Mouse (Mus musculus) Patski (cell line): ENCODE results near the gene Bcl2. TPM values are rescaled to one million over a fixed set of nuclear protein-coding genes. Genes with fewer than 3 reads are reported as not detected.

Experiments used
- ATAC-seq: fragments of 100-300 bp; one replicate; pipeline ENCODE4 v1.8.0; 2021
- CTCF ChIA-PET: fragments of 350-600 bp; sonication (Branson Sonifier 250); formaldehyde crosslinking; loops from one replicate; lab custom pipeline; 2022; ENCODE audit warnings: inconsistent platforms; lab: Charles Lee
- POLR2A ChIA-PET: fragments of 350-600 bp; sonication (Branson Sonifier 250); formaldehyde crosslinking; loops from one replicate; lab custom pipeline; 2022; ENCODE audit warnings: antibody characterized with exemption, inconsistent platforms; lab: Charles Lee
- DNase-seq: peaks from one replicate; pipeline ENCODE4 v3.0.0-alpha.2; 2011; ENCODE audit warnings: low read depth, low spot score
- H3K27me3 ChIP-seq: fragments of 371-371 bp; one replicate; pipeline ENCODE4 v1.5.1; 2021
- CTCF ChIP-seq: fragments of 100-300 bp; IDR thresholded peaks from one replicate; pipeline ENCODE4 v1.5.1; 2021
- in situ Hi-C: fragments of 300-500 bp; cut with MboI; formaldehyde crosslinking; loops from 3 replicates; pipeline ENCODE4 v1.11.1; 2018; ENCODE audit warnings: low pct_unique_long_range_greater_than_20kb, mixed read lengths
- polyA plus RNA-seq: library from polyadenylated mRNA; unstranded; gene quantifications from one replicate; pipeline ENCODE4 v1.2.3, GENCODE M21; 2021

Gene Bcl2
- polyA plus RNA-seq, 1 experiment from 2014 or later = 11.7 TPM

DNA sequence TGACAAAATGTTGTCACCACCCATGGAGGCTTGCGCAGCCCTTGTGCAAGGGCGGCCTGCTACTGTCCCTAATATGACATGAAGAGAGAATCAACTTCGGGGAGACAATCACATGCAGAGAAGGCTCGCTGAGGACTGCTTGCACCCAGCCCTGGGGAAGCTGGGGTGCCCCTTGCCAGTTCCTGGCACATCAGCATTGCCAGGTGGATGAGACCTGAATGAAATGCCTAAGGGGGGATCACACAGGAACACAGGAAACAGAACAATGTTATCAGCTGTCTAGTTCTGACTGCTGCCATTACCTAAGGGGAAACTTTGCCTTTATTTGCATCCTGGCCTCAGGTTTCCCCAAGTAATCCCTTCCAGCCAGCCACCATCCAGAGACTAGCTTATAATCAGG is 63.6 kb downstream of the Bcl2 start:
- ATAC-seq (no peak), DNase-seq (no peak)
- CTCF ChIA-PET = no interaction called here
- no peaks in the 10 kb centered on the region for H3K27me3 ChIP-seq
- POLR2A ChIA-PET = no interaction called here
- in situ Hi-C loops = no loop called here
- no peak for TF ChIP-seq CTCF

DNA sequence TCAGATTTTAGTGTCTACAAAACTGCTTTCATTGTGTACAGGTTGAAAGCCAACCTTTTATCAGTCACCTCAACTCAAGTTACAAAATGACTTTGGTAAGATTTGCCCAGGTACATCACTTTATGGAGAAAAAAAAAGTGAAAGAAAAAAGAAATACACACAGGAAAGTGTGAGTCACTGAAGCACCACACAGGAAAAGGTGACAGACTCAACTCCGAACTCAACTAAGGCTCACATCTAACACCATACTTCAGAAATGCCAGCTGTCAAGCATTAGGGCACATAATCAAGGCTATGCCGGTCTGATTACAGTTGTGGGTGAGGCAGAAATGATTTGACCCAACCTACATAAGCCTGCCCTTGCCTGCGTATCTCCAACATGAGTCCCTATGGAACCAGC is 66.7 kb downstream of the Bcl2 start:
- H3K27me3 ChIP-seq = no peaks in the 10 kb centered on the region
- in situ Hi-C loops = no loop called here
- no peak for TF ChIP-seq CTCF
- ChIA-PET POLR2A (no interaction called here), CTCF (no interaction called here)
- no peak for ATAC-seq
- DNase-seq = no peak

DNA sequence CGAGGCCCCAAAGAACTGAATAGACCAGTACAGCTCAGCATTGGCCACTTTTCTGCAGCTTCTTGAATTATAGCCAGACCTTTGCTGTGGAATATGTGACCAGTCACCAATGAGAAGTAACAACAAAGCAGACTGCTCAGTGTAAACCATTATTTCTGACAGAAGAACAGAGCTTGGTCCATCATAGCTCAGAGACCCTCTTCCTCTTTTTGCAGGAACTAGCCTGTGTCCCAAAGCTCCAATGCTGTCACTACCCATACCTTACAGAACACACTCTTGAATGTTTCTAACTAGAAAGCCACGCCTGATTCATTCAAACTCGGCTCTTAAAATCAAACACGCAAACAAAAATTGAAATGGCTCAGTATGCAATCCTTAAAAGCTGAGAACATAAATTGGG is 69.5 kb downstream of the Bcl2 start:
- ATAC-seq = no peak
- POLR2A ChIA-PET = interaction anchor here (0.9 kb wide), 1 partner anchor 12 kb away, joined by 3 read pairs; no protein-coding TSS in a partner anchor
- no peak for DNase-seq
- H3K27me3 ChIP-seq = no peaks in the 10 kb centered on the region
- in situ Hi-C loops = no loop called here
- CTCF ChIA-PET = interaction anchor here (0.8 to 2.1 kb wide), 6 partner anchors 9 to 67 kb away, joined by 3 to 7 read pairs (median 6); no protein-coding TSS in a partner anchor
- TF ChIP-seq CTCF = no peak

DNA sequence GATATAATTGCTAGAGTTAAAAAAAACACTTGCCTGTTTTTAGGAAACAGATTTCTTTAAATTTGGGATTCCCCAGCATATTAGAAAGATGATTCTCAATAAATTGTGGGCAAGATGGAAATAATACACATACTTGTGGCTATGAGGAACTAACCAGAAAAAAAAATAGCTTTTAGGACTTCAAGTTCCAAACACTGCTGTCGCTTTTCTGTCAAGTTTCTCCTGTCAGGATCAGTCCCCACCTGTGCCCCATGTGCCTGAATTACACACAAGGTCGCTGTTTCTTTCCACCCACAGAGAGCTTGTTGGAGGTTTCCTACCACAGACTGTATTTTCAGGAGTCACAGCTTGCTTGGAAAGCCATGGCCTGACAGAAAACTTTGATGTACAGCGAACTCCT is 70.5 kb downstream of the Bcl2 start:
- ATAC-seq (no peak), DNase-seq (no peak)
- no peaks in the 10 kb centered on the region for H3K27me3 ChIP-seq
- ChIA-PET POLR2A (no interaction called here), CTCF (interaction anchor here (1.1 to 2.1 kb wide), 4 partner anchors 12 to 68 kb away, joined by 3 to 7 read pairs (median 6); no protein-coding TSS in a partner anchor)
- in situ Hi-C loops = no loop called here
- no peak for TF ChIP-seq CTCF

DNA sequence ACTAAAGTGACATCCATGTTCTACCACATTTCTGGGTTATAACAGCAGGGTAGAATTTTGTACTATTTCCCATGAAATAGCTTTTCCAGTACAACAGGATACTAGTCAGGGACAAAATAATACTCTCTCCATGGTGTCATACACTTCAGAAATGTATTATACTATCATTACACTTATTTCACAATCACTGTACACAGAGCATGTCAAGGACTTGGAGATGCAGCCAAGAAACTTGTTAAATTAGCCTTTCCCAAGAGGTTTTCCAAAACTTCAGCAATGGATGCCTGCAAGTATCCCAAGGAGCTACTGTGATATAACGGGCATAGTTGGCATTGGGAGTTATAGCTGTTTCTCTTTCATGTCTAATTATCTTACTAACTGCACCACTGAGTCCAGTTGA is 73.5 kb downstream of the Bcl2 start:
- CTCF ChIA-PET = interaction anchor here (0.8 to 1.9 kb wide), 6 partner anchors 9 to 71 kb away, joined by 3 to 7 read pairs (median 6); no protein-coding TSS in a partner anchor
- no peaks in the 10 kb centered on the region for H3K27me3 ChIP-seq
- DNase-seq (no peak), ATAC-seq (no peak)
- in situ Hi-C loops = no loop called here
- TF ChIP-seq CTCF = no peak
- POLR2A ChIA-PET = interaction anchor here (1.0 kb wide), 1 partner anchor 12 kb away, joined by 3 read pairs; no protein-coding TSS in a partner anchor

DNA sequence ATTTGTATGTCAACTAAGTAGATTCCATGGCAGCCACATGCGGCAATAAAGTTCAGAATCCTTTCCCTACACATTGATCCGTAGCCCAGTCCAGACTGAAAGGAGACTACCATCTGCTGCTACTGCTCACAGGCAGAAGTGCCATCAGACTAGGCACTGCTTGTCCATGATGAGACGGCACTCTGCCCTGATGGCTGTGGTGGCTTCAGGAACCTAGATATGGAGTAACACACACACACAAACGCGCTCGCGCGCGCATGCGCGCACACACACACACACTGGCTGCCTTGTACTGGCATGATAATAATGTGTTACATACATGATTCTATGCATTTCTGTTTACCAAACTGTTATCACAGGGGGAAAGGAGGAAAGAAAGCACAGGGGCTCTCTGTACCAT is 76.4 kb downstream of the Bcl2 start:
- H3K27me3 ChIP-seq = no peaks in the 10 kb centered on the region
- CTCF ChIA-PET = no interaction called here
- no peak for ATAC-seq
- no peak for DNase-seq
- POLR2A ChIA-PET = interaction anchor here (0.6 kb wide), 1 partner anchor 75 kb away, joined by 3 read pairs; no protein-coding TSS in a partner anchor
- TF ChIP-seq CTCF = no peak
- in situ Hi-C loops = no loop called here

DNA sequence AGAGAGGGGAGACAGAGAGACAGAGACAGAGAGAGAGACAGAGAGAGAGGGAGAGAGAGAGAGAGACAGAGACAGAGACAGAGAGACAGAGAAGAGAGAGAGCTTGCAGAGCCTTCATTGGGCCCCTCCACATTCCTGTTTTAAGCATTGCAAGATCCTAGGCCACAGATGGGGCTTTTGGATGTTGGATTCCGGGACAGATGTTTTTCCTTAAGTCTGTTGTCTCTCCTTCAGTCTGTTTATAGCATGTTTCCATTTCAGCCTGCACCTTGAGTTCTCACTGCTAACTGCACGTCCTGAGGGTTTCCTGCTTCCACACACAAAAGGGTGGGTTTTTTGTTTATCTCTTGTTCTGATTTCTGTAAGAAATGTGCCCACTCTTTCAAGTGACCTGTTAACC is 77.4 kb downstream of the Bcl2 start:
- no peak for TF ChIP-seq CTCF
- H3K27me3 ChIP-seq = no peaks in the 10 kb centered on the region
- in situ Hi-C loops = no loop called here
- CTCF ChIA-PET = no interaction called here
- ATAC-seq (no peak), DNase-seq (no peak)
- POLR2A ChIA-PET = no interaction called here

DNA sequence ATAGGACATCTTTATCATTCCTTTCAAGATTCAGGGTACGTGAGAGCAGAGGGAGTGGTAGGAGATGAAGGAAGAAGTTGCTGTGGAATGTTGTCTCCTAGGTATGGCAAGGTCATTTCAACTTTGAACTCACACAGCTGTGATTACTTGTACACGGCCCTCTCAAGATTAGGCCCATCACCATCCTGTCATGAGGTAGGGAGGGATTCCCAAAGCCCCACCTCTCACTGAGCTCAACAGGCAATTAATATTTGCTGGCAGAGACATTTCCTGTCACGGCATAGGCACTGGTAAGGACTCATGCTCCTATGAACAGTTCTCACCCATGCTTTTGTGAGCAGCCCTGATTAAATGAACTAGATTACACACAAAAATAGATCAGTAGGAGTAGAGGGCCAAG is 80.9 kb downstream of the Bcl2 start:
- no peak for DNase-seq

DNA sequence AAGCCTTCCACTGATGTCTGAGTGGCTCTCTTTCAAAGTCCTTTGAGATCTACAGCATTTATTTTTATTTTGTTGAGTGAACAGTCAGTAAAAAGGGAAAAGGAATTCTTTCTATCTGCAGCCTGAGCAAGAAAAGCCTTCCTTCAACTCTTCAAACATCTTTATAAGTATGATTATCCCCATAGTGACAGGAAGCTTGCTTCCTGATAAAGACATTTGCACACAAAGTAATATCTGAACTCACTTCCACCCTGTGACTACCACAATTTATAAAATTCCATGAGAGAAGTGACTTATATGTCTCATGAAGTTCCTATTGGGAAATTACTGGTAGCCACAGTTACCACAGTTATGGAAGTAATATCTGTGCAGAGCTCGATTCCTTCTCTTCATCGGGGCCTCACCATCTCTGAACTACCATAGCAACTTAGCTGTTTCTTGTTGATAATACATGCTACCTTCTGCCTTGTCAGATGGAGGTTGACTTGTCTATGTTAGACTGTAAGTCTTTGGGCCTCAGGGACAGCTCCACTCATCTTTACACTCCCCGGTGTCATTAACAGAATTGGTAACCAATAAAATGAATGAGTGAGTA is 82.1 kb downstream of the Bcl2 start:
- ChIA-PET POLR2A (no interaction called here), CTCF (interaction anchor here (1.0 to 6.6 kb wide), 5 partner anchors 8 to 84 kb away, joined by 3 to 55 read pairs (median 7); no protein-coding TSS in a partner anchor)
- no peaks in the 10 kb centered on the region for H3K27me3 ChIP-seq
- in situ Hi-C loops = loop anchor here (5.0 kb wide), 1 partner anchor 70 kb away; no protein-coding TSS in a partner anchor
- DNase-seq (no peak), ATAC-seq (no peak)
- TF ChIP-seq CTCF = no peak

More for the DNA sequence above, 80.9 kb downstream of the Bcl2 start:
- H3K27me3 ChIP-seq = no peaks in the 10 kb centered on the region
- in situ Hi-C loops = loop anchor here (5.0 kb wide), 1 partner anchor 69 kb away; no protein-coding TSS in a partner anchor
- CTCF ChIA-PET = interaction anchor here (1.2 to 6.6 kb wide), 4 partner anchors 26 to 88 kb away, joined by 4 to 55 read pairs (median 6); no protein-coding TSS in a partner anchor
- no peak for TF ChIP-seq CTCF
- no peak for ATAC-seq
- POLR2A ChIA-PET = no interaction called here

DNA sequence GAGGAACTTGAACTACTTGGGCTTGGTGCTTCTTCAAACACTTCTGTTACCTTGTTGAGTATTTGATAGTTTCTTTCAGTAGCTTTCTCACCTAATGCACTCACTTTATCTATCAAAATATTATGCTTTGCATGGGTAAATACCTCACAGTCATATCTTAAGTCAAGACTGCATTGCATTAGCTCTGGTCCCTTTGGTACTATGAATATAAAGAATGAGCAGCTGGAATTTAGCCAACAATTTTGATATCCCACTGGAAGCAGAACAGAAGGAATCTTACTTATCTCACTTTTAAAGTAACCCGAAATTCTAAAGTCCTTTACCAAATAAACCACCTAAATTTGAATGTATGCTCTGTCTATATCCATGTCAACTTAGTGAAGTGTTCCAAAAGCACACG is 83.1 kb downstream of the Bcl2 start:
- no peak for TF ChIP-seq CTCF
- in situ Hi-C loops = loop anchor here (5.0 kb wide), 1 partner anchor 71 kb away; no protein-coding TSS in a partner anchor
- no peak for ATAC-seq
- POLR2A ChIA-PET = no interaction called here
- CTCF ChIA-PET = interaction anchor here (0.6 to 6.6 kb wide), 4 partner anchors 9 to 83 kb away, joined by 3 to 55 read pairs (median 5); no protein-coding TSS in a partner anchor
- H3K27me3 ChIP-seq = no peaks in the 10 kb centered on the region
- no peak for DNase-seq
